Mouse (Mus musculus) ovary, postnatal 10 days (tissue): ENCODE data around the gene Matn4.
A peak's percentile ranks its signal among the peaks of the same experiment; 100 is the strongest.

Experiments
- DNase-seq: peaks from one replicate; pipeline ENCODE4 v3.0.0; 2022; ENCODE audit warnings: low spot score

Gene Matn4

DNA sequence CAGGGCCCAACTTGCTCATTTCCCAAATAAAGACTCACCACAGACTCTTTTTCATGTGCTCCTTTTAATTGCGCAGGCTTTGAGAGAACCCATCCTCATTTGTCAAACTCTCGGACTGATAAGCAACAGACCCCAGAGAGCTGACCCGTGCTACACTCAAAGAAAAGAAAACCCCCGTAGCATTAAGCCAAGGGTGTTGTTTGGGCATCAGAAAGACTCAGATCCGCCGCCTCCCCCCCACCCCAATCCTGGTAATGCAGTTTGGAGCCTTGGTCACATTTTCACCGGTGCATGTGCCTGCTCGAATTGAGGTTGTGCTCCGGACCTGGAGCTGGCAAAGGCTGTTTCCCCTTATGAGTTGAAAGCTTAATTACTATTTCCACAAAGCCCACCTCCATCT, at the start of gene Matn4:
TSS of gene Matn4 (minus strand) at position 101 of the 400 bp plus-strand sequence.
- DNase-seq = no peak

- DNase-seq = no peak
Observed at GRCm38 (mm10) chr2:164453887-164454500, 49.0 kb upstream of the Matn4 start.

DNA sequence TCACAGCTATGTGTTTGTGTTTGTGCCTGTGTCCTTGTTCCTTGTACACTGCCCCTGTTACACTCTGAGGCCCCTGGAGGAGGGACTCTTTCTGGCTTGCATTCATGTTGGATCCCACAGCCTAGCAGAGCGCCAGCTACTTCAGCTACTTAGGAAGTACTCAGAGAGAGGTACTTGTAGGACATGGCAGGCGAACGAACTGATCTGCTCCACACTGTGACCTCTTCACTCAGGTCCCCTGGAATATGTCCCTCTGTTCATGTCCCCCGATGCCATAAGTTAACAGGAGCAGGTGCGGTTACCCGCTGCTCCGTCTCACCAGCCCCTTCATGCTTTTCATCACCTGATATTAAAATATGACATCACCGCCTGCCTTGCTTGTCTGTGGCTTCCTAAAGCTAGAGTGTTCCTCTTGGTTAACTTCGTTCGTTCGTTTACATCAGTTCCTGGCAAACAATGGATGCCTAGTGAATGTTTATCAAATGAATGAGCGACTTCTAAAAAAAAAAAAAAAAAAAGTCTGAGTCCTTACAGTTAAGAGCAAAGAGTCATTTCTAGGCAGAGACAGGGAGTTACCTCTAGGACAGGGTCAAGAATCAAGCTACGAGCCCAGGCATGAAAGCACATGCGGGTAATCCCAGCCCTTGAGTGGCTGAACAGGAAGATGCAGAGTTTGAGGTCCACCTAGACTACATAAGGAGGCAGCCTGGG, 48.2 kb upstream of the Matn4 start:
- no peak for DNase-seq

GRCm38 (mm10) chr2:164452000-164452676, 47.2 kb upstream of the Matn4 start:
- DNase-seq = no peak

DNA sequence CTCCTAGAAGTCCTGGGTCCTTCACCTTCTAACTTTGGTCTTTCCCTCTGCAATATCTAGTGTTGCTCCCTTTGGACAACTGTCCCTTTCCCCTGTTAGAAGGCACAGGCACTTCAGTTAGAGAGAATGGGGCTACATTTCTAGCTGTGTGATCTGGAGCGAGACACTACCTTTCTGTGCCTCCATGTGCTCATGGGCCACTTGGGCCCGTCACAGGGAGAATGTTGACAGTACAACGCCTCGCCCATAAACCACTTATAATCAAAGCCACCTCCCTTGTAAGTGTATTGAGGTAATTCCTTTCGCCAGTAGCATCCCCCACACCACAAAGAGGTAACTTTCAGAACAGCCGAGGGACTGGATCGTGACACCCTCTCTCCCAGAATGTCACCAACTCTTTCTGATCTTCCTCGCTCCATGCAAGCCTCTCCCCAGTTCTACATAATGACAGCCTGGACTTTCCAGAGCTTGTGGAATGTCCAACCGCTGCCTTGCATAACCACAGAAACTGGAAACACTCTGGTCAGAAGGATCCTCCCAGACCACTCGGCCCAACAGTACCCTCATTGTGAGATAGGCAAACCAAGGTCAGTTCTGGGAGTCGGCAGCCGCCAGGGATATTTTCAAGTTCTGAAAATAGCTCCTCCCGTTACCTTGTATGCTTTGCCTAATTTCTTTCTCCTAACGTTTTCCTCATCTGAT, 44.5 kb upstream of the Matn4 start:
- no peak for DNase-seq

- DNase-seq = no peak
Observed at GRCm38 (mm10) chr2:164448921-164449320, 44.0 kb upstream of the Matn4 start.

- no peak for DNase-seq
Observed at GRCm38 (mm10) chr2:164448140-164448539, 43.2 kb upstream of the Matn4 start.

- no peak for DNase-seq
Observed at GRCm38 (mm10) chr2:164446086-164446469, 41.1 kb upstream of the Matn4 start.

DNA sequence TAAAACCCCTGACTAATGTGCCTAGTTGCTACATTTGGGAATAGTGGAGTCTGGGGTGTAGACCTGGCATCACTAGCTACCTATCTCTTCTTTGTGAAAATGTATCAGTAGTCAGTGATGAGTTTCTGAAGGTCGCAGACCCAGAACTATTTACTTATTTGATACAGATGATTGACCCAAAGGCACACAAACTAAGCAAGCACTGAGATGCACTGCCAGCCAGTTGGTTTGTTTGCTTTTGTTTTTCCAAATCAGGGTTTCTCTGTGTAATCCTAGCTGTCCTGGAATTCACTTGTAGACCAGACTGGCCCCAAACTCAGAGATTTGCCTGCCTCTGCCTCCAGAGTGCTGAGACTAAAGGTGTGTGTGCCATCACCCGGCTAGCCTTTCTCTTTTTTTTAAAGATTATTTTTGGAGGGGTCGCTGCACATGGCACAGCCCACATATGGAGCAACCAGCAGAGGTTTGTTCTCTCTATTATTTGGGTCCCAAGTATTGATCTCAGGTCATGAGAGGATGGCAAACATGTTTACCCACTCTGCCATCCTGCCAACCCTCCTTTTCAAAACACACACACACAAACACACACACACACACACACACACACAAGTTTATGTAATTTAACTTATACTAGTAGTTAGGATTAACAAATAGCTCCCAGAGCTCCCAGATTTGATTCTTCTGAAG, 40.6 kb upstream of the Matn4 start:
- DNase-seq = no peak

GRCm38 (mm10) chr2:164444701-164445100, 39.7 kb upstream of the Matn4 start:
- DNase-seq = no peak

DNA sequence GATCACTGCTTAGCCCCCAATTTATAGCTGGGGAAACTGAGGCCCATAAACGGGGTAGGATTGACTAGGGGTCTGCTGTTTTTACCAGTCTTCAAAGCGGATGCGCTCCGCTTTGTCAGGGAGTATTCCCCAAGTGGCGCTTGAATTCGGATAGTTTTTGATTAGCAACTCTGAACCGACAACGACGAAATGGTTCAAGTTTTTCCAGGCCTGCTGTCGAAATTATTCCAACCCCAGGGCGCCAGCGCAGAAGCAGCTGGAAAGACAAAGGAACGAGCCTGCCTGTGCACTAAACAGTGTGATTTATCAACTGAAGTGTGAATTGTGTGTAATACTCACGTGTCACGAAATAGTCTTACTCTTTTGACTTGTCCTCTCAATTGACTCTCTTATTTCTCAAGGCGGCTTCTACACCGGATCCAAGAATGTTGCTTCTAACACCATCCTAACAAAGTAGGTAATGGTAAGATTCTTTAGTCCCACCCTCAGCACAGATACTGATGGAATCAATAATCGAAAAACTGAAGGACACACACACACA, 38.6 kb upstream of the Matn4 start, which contains the start of gene Sdc4:
TSS of gene Sdc4 (minus strand) at position 428 of the 541 bp plus-strand sequence.
- DNase-seq = no peak

DNA sequence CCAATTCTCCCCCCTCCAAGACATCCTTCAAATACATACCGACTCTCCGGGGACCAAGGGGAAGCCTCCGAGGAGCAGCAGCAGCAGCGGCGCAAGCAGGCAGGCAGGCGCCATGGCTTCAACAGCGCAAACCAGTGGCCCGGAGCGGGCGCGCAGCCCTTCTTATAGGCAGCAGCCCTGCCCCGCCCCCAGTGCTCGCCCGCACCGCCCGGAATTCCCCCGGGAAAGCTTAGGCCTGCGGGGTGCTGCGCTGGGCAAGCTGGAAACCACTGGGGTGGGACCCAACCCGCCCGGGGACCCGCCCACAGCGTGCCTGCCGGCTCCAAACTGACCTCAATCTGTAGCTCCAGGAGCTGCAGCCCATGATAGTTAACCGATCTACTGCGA, 38.1 kb upstream of the Matn4 start:
- peak; percentile 84 for DNase-seq

- no peak for DNase-seq
Observed at GRCm38 (mm10) chr2:164442315-164443050, 37.5 kb upstream of the Matn4 start.

GRCm38 (mm10) chr2:164441731-164442130, 36.8 kb upstream of the Matn4 start:
- DNase-seq = no peak

DNA sequence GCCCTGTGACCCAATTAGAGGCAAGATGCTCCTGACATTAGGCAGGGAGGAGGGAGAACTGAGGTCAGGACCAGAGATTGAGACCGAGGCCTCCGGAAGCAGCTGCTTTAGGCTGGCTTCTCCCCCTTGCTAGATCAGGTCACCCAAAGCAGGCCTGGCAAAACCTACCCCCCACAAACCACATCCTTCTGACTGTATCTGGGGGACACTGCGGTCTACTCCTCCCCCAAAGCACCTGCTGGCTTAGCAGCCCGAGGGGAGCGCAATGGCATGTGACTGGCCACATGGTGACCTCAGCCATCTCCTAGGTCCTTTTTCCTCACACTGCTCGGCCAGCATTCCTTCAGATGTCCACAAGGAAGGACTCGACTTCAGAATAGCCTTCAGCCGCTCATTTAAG, 36.2 kb upstream of the Matn4 start:
- DNase-seq = no peak

GRCm38 (mm10) chr2:164440314-164440713, 35.4 kb upstream of the Matn4 start:
- no peak for DNase-seq

DNA sequence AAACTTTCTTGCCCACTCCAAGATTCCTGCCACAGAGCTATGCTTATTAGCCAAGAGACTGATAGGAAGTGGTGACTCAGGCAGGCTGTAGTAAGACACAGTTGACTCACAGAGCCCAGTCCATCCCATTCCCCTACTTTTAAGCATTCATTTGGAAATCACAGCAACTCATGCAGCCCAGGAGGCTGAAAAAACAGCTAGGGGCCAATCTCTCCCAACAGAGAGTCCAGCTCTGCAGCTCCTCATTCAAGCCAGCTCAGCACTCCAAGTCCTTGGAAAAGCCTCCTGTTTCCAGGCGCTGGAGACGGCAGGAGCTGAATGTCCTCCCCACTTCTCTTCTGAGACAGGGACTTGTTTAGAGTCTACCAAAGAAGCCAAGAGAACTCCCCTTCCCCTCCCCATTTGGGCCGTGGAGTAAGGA, 34.1 kb upstream of the Matn4 start:
- DNase-seq = no peak

DNA sequence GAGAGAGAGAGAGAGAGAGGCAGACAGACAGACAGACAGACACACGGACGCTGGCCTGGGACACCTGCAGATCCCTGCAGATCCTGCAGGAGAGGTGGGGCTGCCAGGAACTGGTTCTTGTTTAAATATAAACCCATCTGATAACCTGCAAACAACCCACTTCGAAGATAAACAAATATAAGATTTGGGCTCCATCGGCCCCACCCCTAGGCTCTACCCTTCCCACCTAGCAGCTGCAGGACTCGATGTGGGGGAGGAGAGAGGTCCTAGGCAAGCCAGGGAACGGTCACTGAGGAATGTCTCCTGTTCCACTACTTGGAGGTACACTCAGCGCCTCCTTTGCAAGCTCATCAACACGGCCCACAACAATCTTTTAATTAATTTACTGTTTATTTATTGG, 33.3 kb upstream of the Matn4 start:
- DNase-seq = no peak

DNA sequence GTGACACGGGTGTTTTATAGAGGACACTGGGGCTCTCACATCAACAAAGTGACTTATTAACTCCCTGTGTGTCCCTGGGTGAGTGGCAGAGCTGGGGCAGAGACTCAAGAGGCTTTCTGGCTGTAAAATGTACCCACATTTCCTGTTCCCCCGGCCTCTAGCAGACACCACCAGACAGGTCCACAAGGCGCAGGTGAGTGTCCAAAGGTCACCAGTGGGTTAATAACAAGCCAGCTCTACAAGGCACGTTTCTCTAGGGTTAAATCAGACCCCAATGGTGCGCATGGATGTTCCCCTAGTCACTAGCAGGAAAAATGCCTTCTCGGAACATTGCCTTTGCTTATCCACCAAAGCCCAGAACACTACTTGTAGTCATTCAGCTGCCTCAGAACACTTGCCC, 32.8 kb upstream of the Matn4 start:
- DNase-seq = no peak

DNA sequence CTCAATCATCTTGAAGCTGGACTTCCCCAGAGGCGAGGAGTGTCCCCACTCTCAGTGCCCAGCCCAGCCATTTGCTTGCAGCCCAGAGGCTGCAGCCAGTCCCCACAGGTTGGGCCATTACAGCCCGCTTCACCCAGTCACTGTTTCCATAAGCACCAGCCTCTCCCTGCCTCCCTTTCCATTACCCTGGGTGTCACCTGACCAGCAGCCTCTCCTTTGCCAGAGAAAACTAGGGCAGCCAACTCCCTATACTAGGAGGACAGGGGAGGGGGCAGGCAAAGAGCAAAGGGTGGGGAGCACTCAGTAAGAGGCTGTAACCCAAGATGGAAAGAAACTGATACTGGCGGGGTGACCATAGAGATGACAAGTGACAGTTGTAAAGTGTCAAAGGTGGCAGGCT, 32.0 kb upstream of the Matn4 start:
- no peak for DNase-seq
